Mouse (Mus musculus): ENCODE results near the gene Lca5. TPM values are rescaled to one million over a fixed set of nuclear protein-coding genes. Genes with fewer than 3 reads are reported as not detected.

Lca5 gene
- polyA plus RNA-seq, 1 experiment from 2014 or later: 24.2 TPM

DNA sequence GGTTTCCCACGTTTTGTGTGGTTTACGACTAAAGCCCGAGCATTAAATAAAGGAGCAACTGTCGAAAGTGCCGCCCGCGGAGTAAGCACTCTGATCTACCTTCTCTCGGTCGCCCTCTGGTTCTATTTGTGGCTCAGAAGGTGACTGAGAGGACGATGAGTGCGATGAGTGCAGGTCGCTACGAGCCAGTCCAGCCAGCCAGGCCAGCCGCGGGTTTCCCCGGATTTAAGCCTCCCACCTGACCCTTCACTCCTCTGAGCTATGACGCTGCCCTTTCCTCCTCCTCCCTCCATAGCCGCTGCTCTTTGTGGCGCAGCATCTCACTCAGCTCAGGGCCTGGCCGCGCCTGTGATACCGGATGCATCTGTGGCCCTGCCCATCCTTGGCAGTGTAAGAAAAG, 6.8 kb upstream of the Lca5 start:
- Histone ChIP-seq H3K27ac (ENCODE audit: low read depth, low read length) (no peak overlapping the region), H3K4me1 (ENCODE audit: control insufficient read depth, insufficient read depth, low read length) (no peaks in the 10 kb centered on the region), H3K36me3 (ENCODE audit: control insufficient read depth, insufficient read depth, low read length) (no peaks in the 10 kb centered on the region), H3K9me3 (ENCODE audit: control insufficient read depth, low read length) (no peaks in the 10 kb centered on the region), H3K4me2 (ENCODE audit: low read depth) (peak overlapping the region; percentile 53), H3K4me3 (ENCODE audit: low read depth, low read length) (peak overlapping the region; percentile 38), H3K9ac (ENCODE audit: low read length) (peak overlapping the region; percentile 75), H3K27me3 (ENCODE audit: control insufficient read depth, insufficient read depth, low read length) (no peaks in the 10 kb centered on the region)
- peak; percentile 86 for ATAC-seq (ENCODE audit: insufficient read depth, low FRiP score, low TSS enrichment)
- 2% methylated on average over 22 of the region's 22 CpGs for WGBS
- DNase-seq (ENCODE audit: low spot score): peak; percentile 65

DNA sequence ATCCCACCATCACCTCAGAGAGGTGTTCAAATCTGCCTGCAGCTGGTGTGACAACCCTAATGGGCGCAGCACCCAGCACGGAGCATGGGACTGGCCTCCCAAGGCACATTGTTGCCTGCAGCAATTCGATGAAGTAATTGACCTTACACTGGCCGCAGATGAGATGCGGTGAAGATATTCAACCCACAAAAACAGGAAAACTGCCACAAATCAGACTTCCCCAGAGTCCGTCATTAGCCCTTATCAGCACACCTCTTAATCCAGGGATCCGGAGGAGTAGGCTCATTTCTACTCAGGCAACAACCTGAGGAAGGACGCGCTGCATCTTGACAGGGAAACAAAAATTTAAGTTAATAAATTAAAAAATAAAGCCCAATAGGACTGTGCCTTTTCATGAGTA, 6.2 kb upstream of the Lca5 start:
- DNase-seq (ENCODE audit: low spot score): no peak
- Histone ChIP-seq H3K27ac (ENCODE audit: low read depth, low read length) (no peak overlapping the region), H3K9me3 (ENCODE audit: control insufficient read depth, low read length) (no peaks in the 10 kb centered on the region), H3K27me3 (ENCODE audit: control insufficient read depth, insufficient read depth, low read length) (no peaks in the 10 kb centered on the region), H3K36me3 (ENCODE audit: control insufficient read depth, insufficient read depth, low read length) (no peaks in the 10 kb centered on the region), H3K4me1 (ENCODE audit: control insufficient read depth, insufficient read depth, low read length) (no peaks in the 10 kb centered on the region), H3K9ac (ENCODE audit: low read length) (0 out of 2 replicates have a peak overlapping the region, but pooled peaks have one; percentile 32), H3K4me3 (ENCODE audit: low read depth, low read length) (no peak overlapping the region), H3K4me2 (ENCODE audit: low read depth) (peak overlapping the region; percentile 53)
- WGBS: 79% methylated on average over 9 of the region's 9 CpGs
- no peak for ATAC-seq (ENCODE audit: insufficient read depth, low FRiP score, low TSS enrichment)

DNA sequence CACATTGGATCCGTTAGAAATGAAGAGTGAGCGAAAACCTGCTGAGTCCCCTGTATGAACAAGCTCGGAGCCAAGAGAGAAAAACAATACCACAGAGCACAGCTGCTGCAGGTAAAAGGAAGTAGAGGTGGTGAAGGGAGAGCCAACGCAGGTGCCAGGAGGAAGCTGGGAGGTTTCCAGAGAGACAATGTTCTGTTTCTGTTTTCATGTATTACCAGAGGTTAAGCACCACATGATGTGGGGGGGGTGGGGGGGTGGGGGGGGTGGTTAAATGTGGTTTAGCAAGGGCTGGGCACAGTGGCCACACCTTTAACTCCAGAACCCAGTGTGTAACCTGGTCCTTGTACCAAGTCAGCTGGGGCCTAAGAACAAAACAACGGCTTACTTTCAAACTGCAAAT, 3.3 kb downstream of the Lca5 start:
- Histone ChIP-seq H3K9me3 (ENCODE audit: control insufficient read depth, low read length) (no peaks in the 10 kb centered on the region), H3K36me3 (ENCODE audit: control insufficient read depth, insufficient read depth, low read length) (no peaks in the 10 kb centered on the region), H3K27ac (ENCODE audit: low read depth, low read length) (no peak overlapping the region), H3K4me1 (ENCODE audit: control insufficient read depth, insufficient read depth, low read length) (no peaks in the 10 kb centered on the region), H3K27me3 (ENCODE audit: control insufficient read depth, insufficient read depth, low read length) (no peaks in the 10 kb centered on the region), H3K9ac (ENCODE audit: low read length) (no peak overlapping the region), H3K4me2 (ENCODE audit: low read depth) (no peak overlapping the region), H3K4me3 (ENCODE audit: low read depth, low read length) (no peak overlapping the region)
- ATAC-seq (ENCODE audit: insufficient read depth, low FRiP score, low TSS enrichment) (no peak), DNase-seq (ENCODE audit: low spot score) (no peak)
- 95% methylated on average over 5 of the region's 5 CpGs for WGBS

DNA sequence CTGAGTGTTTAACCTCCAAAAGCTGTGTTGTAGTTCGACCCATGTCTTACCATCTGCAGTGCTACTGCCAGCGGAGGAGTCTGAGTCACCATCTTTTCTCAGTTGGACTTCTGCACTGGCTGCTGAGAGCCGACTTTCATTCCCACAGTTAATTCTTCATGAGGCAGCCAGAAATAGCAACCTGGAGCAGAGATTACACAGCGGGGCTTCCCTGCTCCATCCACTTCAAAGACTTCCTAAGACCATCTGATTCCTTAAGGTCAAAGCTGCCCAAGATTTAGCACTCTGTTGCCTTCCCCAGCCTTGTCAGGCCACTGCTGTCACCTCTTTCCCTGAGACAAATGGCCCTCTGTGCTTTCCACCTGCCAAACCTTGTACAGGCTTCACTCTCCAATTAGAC, 6.4 kb downstream of the Lca5 start:
- Histone ChIP-seq H3K36me3 (ENCODE audit: control insufficient read depth, insufficient read depth, low read length) (no peaks in the 10 kb centered on the region), H3K4me3 (ENCODE audit: low read depth, low read length) (no peak overlapping the region), H3K9ac (ENCODE audit: low read length) (no peak overlapping the region), H3K9me3 (ENCODE audit: control insufficient read depth, low read length) (no peaks in the 10 kb centered on the region), H3K27me3 (ENCODE audit: control insufficient read depth, insufficient read depth, low read length) (no peaks in the 10 kb centered on the region), H3K4me1 (ENCODE audit: control insufficient read depth, insufficient read depth, low read length) (no peaks in the 10 kb centered on the region), H3K27ac (ENCODE audit: low read depth, low read length) (no peak overlapping the region), H3K4me2 (ENCODE audit: low read depth) (no peak overlapping the region)
- WGBS: 47% methylated on average over 4 of the region's 4 CpGs
- ATAC-seq (ENCODE audit: insufficient read depth, low FRiP score, low TSS enrichment) (no peak), DNase-seq (ENCODE audit: low spot score) (peak; percentile 27)

DNA sequence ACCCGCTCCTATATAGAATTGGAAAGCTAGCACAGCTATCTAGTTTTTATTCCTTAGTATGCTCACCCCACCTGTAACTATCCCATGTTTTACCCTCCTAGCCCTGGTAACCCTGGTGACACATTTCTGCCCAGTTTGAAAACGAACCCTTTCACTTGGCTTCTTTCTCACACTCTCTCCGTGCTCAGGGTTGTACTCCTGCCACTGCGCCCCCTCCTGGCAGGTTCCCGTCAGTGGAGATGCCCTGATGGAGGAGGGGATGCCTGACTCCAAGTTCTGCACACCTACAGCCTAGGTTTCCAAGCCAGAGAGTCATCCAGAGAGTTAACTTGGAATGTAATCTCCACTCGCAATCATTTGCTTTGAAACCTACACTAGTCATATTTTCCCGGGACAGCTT, 7.3 kb downstream of the Lca5 start:
- DNase-seq (ENCODE audit: low spot score) (no peak), ATAC-seq (ENCODE audit: insufficient read depth, low FRiP score, low TSS enrichment) (peak; percentile 4; the same call in 1 of the 2 replicates)
- no peak overlapping the region for H3K9ac ChIP-seq (ENCODE audit: low read length)
- no peak overlapping the region for H3K4me3 ChIP-seq (ENCODE audit: low read depth, low read length)
- H3K9me3 ChIP-seq (ENCODE audit: control insufficient read depth, low read length): no peaks in the 10 kb centered on the region
- 63% methylated on average over 7 of the region's 7 CpGs for WGBS
- no peaks in the 10 kb centered on the region for H3K27me3 ChIP-seq (ENCODE audit: control insufficient read depth, insufficient read depth, low read length)
- H3K4me2 ChIP-seq (ENCODE audit: low read depth): no peak overlapping the region
- H3K4me1 ChIP-seq (ENCODE audit: control insufficient read depth, insufficient read depth, low read length): no peaks in the 10 kb centered on the region
- no peaks in the 10 kb centered on the region for H3K36me3 ChIP-seq (ENCODE audit: control insufficient read depth, insufficient read depth, low read length)
- no peak overlapping the region for H3K27ac ChIP-seq (ENCODE audit: low read depth, low read length)

DNA sequence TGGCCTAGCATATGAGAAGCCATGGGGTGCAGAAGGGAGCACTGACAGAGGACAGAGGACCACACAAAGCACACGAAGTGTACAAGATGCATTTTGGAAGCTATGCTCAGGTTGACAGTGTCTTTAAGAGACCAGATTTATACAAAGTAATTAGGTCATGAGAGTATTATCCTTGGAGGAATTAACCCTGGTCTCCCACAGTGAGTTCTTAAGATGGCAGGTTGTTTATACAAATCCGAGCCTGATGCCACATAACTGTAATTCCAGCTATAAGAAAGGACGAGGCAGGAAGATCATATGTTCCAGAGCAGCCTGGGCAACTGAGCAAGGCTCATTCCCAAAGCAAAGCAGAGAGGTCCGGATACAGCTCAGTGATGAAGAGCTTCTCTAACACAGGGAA, 13.0 kb downstream of the Lca5 start:
- H3K4me3 ChIP-seq (ENCODE audit: low read depth, low read length): no peak overlapping the region
- ATAC-seq (ENCODE audit: insufficient read depth, low FRiP score, low TSS enrichment): no peak
- no peaks in the 10 kb centered on the region for H3K9me3 ChIP-seq (ENCODE audit: control insufficient read depth, low read length)
- no peak overlapping the region for H3K4me2 ChIP-seq (ENCODE audit: low read depth)
- no peak overlapping the region for H3K9ac ChIP-seq (ENCODE audit: low read length)
- H3K4me1 ChIP-seq (ENCODE audit: control insufficient read depth, insufficient read depth, low read length): no peaks in the 10 kb centered on the region
- WGBS: 90% methylated on average over 4 of the region's 4 CpGs
- H3K27me3 ChIP-seq (ENCODE audit: control insufficient read depth, insufficient read depth, low read length): no peaks in the 10 kb centered on the region
- DNase-seq (ENCODE audit: low spot score): no peak
- H3K27ac ChIP-seq (ENCODE audit: low read depth, low read length): no peak overlapping the region
- no peaks in the 10 kb centered on the region for H3K36me3 ChIP-seq (ENCODE audit: control insufficient read depth, insufficient read depth, low read length)

DNA sequence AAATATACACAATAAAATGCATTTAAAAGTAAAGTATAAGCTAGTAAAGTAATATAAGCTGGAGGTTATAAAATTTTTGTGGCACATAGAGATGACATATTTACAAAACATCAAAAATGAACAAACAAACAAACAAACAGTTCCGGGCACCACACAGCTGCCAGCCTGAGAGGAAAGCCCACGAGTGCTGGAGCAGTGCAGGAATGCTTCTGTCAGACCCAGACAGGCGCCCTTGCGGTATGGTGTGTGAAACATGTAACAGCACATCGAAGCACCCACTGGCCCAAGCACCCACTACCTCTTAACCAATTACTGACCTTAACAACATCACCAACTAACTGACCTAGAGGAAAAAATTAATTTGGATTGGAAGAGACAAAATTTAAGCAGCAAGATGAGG, 22.0 kb downstream of the Lca5 start:
- ATAC-seq (ENCODE audit: insufficient read depth, low FRiP score, low TSS enrichment) (no peak), DNase-seq (ENCODE audit: low spot score) (no peak)
- Histone ChIP-seq H3K4me2 (ENCODE audit: low read depth) (no peak overlapping the region), H3K36me3 (ENCODE audit: control insufficient read depth, insufficient read depth, low read length) (peaks cover 6% of the 10 kb centered on the region; the same call in 1 of the 2 replicates), H3K4me3 (ENCODE audit: low read depth, low read length) (no peak overlapping the region), H3K9me3 (ENCODE audit: control insufficient read depth, low read length) (no peaks in the 10 kb centered on the region), H3K27me3 (ENCODE audit: control insufficient read depth, insufficient read depth, low read length) (no peaks in the 10 kb centered on the region), H3K9ac (ENCODE audit: low read length) (no peak overlapping the region), H3K27ac (ENCODE audit: low read depth, low read length) (no peak overlapping the region), H3K4me1 (ENCODE audit: control insufficient read depth, insufficient read depth, low read length) (no peaks in the 10 kb centered on the region)
- WGBS: 92% methylated on average over 5 of the region's 5 CpGs

DNA sequence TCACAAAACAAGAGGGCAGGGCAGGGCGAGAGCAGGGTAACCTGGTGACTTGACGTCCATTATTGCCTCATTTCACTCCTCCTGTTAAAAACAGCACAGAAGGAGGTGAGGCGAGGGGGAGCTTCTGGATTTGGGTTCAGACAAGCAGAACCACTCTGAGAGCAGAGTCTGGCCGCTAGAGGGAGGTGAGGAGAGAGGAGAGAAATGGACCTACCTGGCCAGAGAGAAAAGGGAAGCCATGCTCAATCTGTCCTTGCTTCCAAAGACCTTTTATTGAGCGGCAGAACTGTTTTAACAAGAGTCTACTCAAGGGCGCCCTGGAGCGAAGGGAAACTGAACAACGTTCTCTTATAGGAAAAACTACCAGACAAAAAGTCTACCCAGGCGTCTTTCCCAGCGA, 27.9 kb downstream of the Lca5 start:
- Histone ChIP-seq H3K36me3 (ENCODE audit: control insufficient read depth, insufficient read depth, low read length) (peaks cover 6% of the 10 kb centered on the region; the same call in 1 of the 2 replicates), H3K4me1 (ENCODE audit: control insufficient read depth, insufficient read depth, low read length) (no peaks in the 10 kb centered on the region), H3K9me3 (ENCODE audit: control insufficient read depth, low read length) (no peaks in the 10 kb centered on the region), H3K4me3 (ENCODE audit: low read depth, low read length) (no peak overlapping the region), H3K27ac (ENCODE audit: low read depth, low read length) (no peak overlapping the region), H3K9ac (ENCODE audit: low read length) (no peak overlapping the region), H3K27me3 (ENCODE audit: control insufficient read depth, insufficient read depth, low read length) (no peaks in the 10 kb centered on the region), H3K4me2 (ENCODE audit: low read depth) (no peak overlapping the region)
- WGBS: 80% methylated on average over 10 of the region's 10 CpGs
- DNase-seq (ENCODE audit: low spot score) (no peak), ATAC-seq (ENCODE audit: insufficient read depth, low FRiP score, low TSS enrichment) (no peak)

DNA sequence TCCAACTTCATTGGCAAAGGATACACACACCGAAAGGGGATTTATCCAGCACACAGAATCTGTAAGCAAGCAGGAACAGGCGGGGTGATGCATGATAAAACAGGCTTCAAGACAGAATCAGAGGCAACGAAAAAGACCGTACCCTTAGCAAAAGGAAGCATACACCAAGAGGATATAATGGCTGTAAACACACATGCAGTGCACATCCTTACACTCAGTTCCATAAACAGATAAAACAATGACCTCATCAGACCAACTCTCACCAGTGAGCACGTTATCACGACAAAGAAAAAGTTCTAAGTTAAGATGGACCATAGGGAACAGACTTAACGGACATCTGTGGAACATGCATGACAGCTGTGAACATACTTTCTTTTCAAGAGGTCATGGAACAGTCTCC, 35.8 kb downstream of the Lca5 start:
- Histone ChIP-seq H3K4me3 (ENCODE audit: low read depth, low read length) (no peak overlapping the region), H3K4me2 (ENCODE audit: low read depth) (no peak overlapping the region), H3K27me3 (ENCODE audit: control insufficient read depth, insufficient read depth, low read length) (no peaks in the 10 kb centered on the region), H3K9ac (ENCODE audit: low read length) (no peak overlapping the region), H3K36me3 (ENCODE audit: control insufficient read depth, insufficient read depth, low read length) (no peaks in the 10 kb centered on the region), H3K27ac (ENCODE audit: low read depth, low read length) (no peak overlapping the region), H3K4me1 (ENCODE audit: control insufficient read depth, insufficient read depth, low read length) (no peaks in the 10 kb centered on the region), H3K9me3 (ENCODE audit: control insufficient read depth, low read length) (no peaks in the 10 kb centered on the region)
- ATAC-seq (ENCODE audit: insufficient read depth, low FRiP score, low TSS enrichment): no peak
- WGBS: 80% methylated on average over 7 of the region's 7 CpGs
- DNase-seq (ENCODE audit: low spot score): no peak
